13 mouse cellular contexts compared by ENCODE assay signal in genomic region chr8:26915731-26916130, GRCm38 (mm10).
A peak's percentile ranks its signal among the peaks of the same experiment; 100 is the strongest.
DNase-seq lines count a peak whose midpoint lies in the region.
"Had no signal": no experiment of that assay in that cellular context is flagged by ENCODE, and none has a peak within 500 bp of the region (broad histone marks: within the 10 kb centered on the region; RNA-seq: fewer than 3 reads in every experiment).

No protein-coding gene starts in this region.

- DNase-seq in adrenal gland, adult (ENCODE audit: inconsistent age in 2 of 2, low spot score in 1 of 2) = peak; percentile 86 to 89
- peak; percentile 80 for DNase-seq in adrenal gland, adult 2 months
- DNase-seq in adrenal gland, postnatal 25 days = peak; percentile 49
- peak; percentile 50 for DNase-seq in testis, postnatal 10 days (ENCODE audit: low spot score)
- no peak for DNase-seq in embryo, embryonic 11 days
- DNase-seq in gastrocnemius, postnatal 4 days (ENCODE audit: low spot score in 2 of 2) = no peak
- DNase-seq in gastrocnemius, postnatal 14 days = no peak
- DNase-seq: cerebellum, adult 11-12 months; cerebellum, adult 9-10 months; cerebellum, postnatal 36 days; gastrocnemius, postnatal 10 days; heart, postnatal 10 days; heart, postnatal 4 days had no signal

- intact Hi-C loops in gastrocnemius, postnatal 14 days (cut with DNase I; ENCODE audit: low total_unique reads) = no loop called here

Comparison
In these comparisons a context has a peak if more than half of its experiments do, and no peak if none do; other contexts are left out.
1. DNase-seq: peak in adrenal gland, adult (2 of 2), adrenal gland, adult 2 months (single experiment), adrenal gland, postnatal 25 days (single experiment) and testis, postnatal 10 days (single experiment); none in embryo, embryonic 11 days (single experiment), gastrocnemius, postnatal 4 days (0 of 2) and gastrocnemius, postnatal 14 days (single experiment).